Mouse (Mus musculus) MN1 (cell line): ENCODE measurements around the gene Col1a1.

ENCODE experiments used
- DNase-seq: peaks from one replicate; pipeline ENCODE4 v3.0.0-alpha.2; 2016; ENCODE audit warnings: low spot score

The Col1a1 gene

GRCm38 (mm10) chr11:94978178-94978915 lies 42.3 kb downstream of the Col1a1 start:
- DNase-seq, result no peak

GRCm38 (mm10) chr11:94978947-94979346 lies 42.9 kb downstream of the Col1a1 start:
- DNase-seq, result peak; percentile 96

- no peak for DNase-seq
These were observed 43.6 kb downstream of the Col1a1 start for GRCm38 (mm10) chr11:94979462-94980179.

DNA sequence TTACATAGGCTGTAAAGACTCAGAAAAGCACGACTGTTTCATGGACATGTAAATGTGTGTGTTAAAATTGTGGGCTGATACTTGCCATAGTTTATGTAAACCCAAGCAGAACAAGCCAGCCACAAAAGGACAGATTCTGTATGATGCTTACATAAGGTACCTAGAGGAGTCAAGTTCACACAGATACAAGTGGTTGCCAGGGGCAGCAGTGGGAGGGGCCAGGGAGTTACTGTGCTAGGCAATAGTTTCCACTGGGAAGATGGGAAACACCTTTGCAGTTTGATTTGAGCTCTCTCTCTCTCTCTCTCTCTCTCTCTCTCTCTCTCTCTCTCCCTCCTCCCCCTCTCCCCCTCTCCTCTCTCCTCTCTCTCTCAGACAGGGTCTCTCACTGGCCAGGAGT lies 49.1 kb downstream of the Col1a1 start:
- DNase-seq, result no peak

GRCm38 (mm10) chr11:94985822-94986221 lies 49.8 kb downstream of the Col1a1 start:
- no peak for DNase-seq

DNA sequence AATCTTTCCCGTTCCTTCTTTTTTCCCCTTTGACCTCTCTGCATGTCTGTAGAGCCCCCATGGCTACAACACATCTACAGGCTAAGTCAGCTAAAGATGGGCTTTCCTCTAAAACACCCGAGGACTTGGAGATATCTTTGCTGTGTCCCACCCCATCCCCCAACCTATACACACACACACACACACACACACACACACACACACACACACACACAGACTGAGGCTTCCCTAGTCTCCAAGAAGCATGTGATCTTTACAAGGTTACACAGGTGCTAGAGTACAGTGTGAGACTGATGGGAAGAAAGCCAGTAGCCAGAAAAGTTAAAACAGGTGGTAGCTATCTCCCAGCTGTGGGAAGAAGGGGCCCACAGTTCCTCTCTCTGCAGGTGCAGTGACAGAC lies 50.4 kb downstream of the Col1a1 start:
- DNase-seq, result no peak

DNA sequence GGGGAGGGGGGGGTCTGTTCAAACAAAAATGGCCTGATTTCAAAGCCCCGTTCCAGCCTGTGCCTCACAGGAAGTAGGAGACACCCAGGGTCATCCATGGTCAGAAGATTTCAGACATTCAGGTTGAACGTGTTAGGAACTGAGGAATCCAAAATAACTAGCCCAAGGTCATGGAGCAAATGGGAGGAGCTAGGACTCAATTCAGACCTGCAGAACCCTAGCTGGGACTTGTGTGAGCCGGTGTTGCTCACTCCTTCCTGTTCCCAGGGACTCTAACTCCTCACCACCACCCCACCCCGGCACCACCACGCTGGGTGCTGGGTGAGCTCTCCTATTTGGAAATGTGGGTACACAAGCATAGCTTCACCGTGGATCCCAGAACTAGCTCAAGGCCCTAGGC lies 51.3 kb downstream of the Col1a1 start:
- no peak for DNase-seq

DNA sequence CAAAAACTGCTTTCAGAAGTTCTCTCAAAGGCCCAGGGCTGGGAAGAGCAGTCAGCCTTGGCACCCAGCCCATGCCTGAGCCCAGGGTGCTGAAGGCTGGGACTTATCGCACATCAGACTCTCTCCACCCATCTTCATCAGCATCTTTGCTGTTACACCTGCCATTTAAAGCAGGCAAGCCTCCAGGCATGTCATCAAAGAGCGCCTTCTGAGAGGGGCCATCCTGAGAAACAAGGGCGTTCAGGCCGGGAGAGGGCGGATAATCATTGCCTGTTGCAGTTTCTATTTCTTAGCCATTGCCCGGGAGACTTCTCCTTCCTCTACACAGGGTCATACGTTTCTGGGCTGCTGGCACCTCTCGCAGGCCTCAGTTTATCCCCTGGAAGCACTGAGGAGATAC lies 51.8 kb downstream of the Col1a1 start:
- no peak for DNase-seq

DNA sequence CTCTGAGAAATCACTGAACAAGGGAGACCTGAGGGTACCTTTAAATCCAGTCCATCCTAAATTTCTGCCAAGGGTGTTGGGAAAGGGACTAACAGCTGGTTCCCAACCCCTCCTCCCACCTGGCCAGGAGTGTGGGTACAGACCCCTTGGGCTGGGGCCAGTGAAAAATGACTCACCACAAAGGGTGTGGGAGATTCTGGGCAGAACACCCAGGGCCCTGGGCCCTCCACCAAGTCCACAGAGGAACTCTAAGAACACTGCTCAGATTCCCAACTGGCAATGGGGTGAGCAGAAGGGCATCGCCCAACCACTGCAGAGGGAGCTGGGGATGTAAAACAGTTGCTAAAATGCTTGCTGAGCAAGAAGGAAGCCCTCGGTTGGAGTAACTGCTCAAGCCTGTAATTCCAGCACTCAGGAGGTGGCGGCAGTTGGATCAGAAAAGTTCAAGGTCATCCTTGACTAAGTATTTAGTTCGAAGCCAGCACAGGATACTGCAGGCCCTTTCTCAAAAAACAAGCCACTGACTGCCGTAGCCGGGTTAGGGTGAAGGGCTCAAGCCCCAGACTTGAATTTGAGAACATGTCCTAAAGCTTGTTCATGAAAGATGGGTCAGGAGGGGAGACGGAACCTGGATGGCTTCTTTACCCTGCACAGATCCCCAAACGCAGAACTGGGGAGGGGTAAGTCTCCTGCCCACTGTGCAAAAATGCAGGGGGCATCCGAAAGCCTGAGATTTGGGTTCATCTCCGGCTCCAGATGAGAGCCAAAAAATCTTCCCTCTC lies 52.9 kb downstream of the Col1a1 start:
- DNase-seq, result no peak

- peak; percentile 91 for DNase-seq
These were observed 53.6 kb downstream of the Col1a1 start for GRCm38 (mm10) chr11:94989562-94990017.

DNA sequence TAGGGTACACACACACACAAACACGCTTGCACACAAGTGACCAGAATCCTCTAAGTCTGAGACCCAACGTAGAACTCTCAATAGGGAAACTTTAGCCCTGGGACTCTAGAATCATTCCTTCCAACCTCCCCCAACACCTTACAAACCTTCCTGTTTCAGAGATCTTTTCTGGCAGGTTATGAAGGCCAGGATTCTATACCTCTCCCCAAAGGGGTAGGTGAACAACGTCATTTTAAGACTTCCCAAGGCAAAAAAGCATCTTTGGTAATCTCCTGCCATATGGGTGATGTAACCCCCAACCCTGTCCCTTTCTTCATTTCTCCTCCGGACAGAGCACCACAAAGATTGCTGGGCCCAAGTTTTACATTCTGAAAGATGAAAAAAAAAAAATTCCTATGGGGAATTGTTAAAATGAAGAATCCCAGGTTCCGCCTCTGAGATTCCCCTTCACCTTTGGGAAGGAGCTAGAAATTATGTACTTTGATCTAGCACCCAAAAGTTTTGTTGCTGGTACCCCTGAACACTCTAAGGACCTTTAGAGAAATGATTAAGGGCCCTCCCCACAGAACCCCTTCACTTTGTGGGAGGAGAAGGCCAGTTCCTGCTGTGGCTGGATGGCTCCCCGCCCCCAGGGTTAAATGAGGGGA lies 54.2 kb downstream of the Col1a1 start:
- DNase-seq, result no peak

- DNase-seq, result peak; percentile 92
These were observed 54.9 kb downstream of the Col1a1 start, which contains the start of gene Ppp1r9b for GRCm38 (mm10) chr11:94990749-94991577. Gene Ppp1r9b, plus strand, starts transcription at chr11:94991035.

DNA sequence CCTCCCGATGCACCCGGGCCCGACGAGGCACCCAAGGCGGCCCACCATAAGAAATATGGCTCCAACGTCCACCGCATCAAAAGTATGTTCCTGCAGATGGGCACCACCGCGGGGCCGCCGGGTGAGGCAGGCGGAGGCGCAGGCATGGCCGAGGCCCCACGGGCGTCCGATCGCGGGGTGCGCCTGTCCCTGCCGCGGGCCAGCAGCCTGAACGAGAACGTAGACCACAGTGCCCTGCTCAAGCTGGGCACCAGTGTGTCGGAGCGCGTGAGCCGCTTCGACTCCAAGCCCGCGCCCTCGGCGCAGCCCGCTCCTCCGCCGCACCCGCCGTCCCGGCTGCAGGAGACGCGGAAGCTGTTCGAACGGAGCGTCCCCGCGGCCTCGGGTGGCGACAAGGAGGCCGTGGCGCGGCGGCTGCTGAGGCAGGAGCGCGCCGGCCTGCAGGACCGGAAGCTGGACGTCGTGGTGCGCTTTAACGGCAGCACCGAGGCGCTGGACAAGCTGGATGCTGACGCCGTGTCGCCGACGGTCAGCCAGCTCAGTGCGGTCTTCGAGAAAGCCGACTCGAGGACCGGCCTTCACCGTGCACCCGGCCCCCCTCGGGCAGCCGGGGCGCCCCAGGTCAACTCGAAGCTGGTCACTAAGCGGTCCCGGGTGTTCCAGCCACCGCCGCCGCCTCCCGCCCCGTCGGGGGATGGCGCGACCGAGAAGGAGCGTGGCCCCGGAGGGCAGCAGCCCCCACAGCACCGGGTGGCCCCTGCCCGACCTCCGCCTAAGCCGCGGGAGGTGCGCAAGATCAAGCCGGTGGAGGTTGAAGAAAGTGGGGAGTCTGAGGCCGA lies 55.8 kb downstream of the Col1a1 start:
- no peak for DNase-seq

GRCm38 (mm10) chr11:94992480-94992753 lies 56.4 kb downstream of the Col1a1 start:
- DNase-seq, result no peak

DNA sequence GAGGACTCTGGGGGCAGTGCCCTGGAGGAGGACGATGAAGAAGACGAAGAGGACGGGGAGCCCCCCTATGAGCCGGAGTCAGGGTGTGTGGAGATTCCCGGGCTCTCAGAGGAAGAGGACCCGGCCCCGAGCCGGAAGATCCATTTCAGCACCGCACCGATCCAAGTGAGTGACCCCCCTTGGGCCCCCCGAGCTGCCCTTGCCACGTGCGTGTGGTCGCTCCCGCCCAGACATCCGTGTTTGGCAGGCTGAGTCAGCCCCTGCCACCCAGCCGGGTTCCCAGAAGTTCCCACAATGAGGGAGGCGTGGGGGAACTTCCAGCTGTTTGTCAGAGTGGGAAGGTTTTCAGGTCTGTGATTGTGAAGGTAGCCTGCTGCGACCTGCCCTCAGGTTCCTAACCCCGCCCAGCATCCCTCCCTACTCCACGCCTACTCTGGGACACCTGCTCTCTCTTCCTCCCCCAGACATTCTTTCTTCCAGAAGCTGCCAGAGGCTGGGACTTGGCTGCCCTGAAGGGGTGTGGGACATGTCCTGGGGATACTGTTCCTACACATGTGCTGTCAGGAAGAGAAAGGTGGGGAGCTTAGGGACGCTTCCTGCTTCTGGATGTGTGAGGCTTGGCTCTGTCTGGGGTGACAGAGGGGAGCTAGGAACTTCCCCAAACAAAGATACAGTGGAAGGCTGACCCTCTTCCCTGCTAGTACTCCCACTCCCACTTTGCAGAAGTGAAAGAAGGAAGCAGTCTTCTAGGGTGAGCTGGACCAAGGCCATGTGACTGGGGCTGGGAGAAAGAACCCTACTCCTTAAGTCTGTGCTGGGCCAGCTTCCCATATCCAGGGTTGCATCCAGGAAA lies 57.0 kb downstream of the Col1a1 start:
- DNase-seq, result no peak

GRCm38 (mm10) chr11:94994208-94994814 lies 58.3 kb downstream of the Col1a1 start:
- DNase-seq, result peak; percentile 60

DNA sequence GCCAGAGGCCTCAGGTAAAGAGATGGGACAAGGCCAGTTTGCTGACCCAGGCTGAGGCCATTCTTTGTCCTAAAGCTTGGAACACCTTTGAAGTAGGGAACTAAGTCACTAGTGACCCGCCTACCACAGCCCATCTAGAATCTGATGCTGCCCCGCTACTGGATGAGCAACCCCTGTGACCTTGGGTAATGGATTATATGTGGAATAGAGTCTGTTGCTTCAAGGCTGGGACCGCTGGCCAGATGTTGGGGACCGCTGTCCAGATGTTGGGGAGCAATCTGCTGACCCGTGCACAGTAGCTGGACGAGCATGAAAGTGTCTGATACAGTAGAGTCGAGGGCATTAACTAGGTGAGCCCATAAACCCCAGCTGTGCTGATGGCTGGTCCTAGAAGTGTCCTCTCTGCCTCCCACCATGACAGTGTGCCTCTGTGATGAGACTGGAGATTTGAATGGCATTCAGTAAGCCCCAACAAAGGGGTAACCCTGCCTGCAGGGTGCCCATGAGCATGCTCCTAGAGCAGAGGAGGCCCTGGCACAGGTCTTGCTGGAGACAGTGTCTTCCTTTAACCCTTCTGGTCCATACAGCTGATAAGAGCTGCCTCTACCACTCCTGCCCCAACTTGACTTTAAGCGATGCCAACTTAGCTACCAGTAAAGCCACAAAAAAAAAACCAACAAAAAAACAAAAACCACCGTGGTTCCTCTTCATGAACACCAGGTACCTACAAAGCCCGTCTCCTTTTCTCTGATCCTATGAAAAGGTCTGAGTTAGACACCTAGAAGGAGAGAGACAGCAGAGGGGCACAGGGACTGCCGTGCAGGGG lies 59.1 kb downstream of the Col1a1 start:
- no peak for DNase-seq

DNA sequence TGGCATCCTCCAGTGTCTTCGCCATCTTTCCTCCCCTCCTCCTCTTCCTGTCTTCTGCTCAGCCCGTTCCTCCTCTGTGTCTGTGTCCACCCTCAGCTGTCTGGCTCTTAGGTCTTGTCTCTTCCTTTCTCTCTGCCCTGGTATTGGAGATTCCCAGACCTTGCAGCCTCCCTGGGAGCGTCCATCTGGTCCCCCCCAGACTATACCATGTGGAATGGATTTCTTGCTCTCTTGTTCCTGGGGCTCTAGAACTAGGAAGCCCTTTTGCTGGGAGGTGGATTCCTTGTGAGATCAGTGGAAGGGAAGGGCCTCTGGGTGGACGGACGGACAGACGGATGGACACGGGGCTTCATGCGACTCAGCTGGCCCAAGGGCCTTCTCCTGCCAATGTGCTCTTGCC lies 60.1 kb downstream of the Col1a1 start:
- no peak for DNase-seq
